Mouse (Mus musculus) forebrain, postnatal 0 days (tissue): Measurements from ENCODE around the gene Brms1. TPM values are rescaled to one million over a fixed set of nuclear protein-coding genes. Genes with fewer than 3 reads are reported as not detected.

Experiments used
- ATAC-seq: fragments of 200-750 bp; cut with Nextera tagmentation; 2 replicates; pipeline ENCODE4 v1.8.0; 2017; ENCODE audit warnings: mild to moderate bottlenecking, moderate library complexity
- DNase-seq: peaks from one replicate; pipeline ENCODE4 v3.0.0-alpha.2; 2015
- H3K27ac ChIP-seq: fragments of 300-500 bp; sonication (generic); 2 replicates; pipeline ENCODE4 v1.5.1; 2014; ENCODE audit warnings: low read depth, mild to moderate bottlenecking, antibody characterized with exemption, low read length, moderate library complexity, mixed read lengths
- H3K27me3 ChIP-seq: fragments of 300-500 bp; sonication (generic); 2 replicates; pipeline ENCODE4 v1.6.1; 2014; ENCODE audit warnings: mild to moderate bottlenecking, low read length, mixed read lengths; ENCODE audit not compliant: insufficient read depth
- H3K36me3 ChIP-seq: fragments of 300-500 bp; sonication (generic); 2 replicates; pipeline ENCODE4 v1.6.1; 2014; ENCODE audit warnings: mild to moderate bottlenecking, moderate library complexity; ENCODE audit not compliant: insufficient read depth
- H3K4me1 ChIP-seq: fragments of 300-500 bp; sonication (generic); 2 replicates; pipeline ENCODE4 v1.6.1; 2014; ENCODE audit warnings: antibody characterized with exemption; ENCODE audit not compliant: insufficient read depth
- H3K4me2 ChIP-seq: fragments of 300-500 bp; sonication (generic); 2 replicates; pipeline ENCODE4 v1.6.1; 2014; ENCODE audit warnings: low read depth, mild to moderate bottlenecking, moderate library complexity
- H3K4me3 ChIP-seq: fragments of 300-500 bp; sonication (generic); 2 replicates; pipeline ENCODE4 v1.5.1; 2014; ENCODE audit warnings: low read depth, low read length, mixed read lengths
- H3K9ac ChIP-seq: fragments of 300-500 bp; sonication (generic); 2 replicates; pipeline ENCODE4 v1.6.1; 2014; ENCODE audit warnings: mild to moderate bottlenecking
- H3K9me3 ChIP-seq: fragments of 300-500 bp; sonication (generic); 2 replicates; pipeline ENCODE4 v1.6.1; 2016; ENCODE audit warnings: low read length
- CTCF ChIP-seq: sonication (generic); IDR thresholded peaks from 2 replicates; pipeline ENCODE4 v1.5.1; 2016; ENCODE audit warnings: antibody characterized with exemption, control low read depth, low read depth
- WGBS: fragments of 180-500 bp; shearing (Covaris S2); extraction: QIAGEN DNeasy Blood & Tissue Kit; methylation state at CpG from one replicate; pipeline ENCODE4 v1.1.7; 2014; 5-methylcytosine and 5-hydroxymethylcytosine counted together
- polyA plus RNA-seq: library from polyadenylated mRNA; unstranded; fragments of >200 nt; fragmentation: Nextera tagmentation; extraction: Ambion mirVana; gene quantifications from 2 replicates; pipeline ENCODE4 v1.2.1, GENCODE M21; 2015
- total RNA-seq: library from RNA; depleted of rRNA; stranded (reverse); fragments of >200 nt; gene quantifications from 2 replicates; pipeline ENCODE4 v1.2.3, GENCODE M21; 2014; rRNA removed

Brms1 gene
- total and polyA plus RNA-seq, 2 experiments from 2014 or later, result 15.5 to 27.6 TPM

DNA sequence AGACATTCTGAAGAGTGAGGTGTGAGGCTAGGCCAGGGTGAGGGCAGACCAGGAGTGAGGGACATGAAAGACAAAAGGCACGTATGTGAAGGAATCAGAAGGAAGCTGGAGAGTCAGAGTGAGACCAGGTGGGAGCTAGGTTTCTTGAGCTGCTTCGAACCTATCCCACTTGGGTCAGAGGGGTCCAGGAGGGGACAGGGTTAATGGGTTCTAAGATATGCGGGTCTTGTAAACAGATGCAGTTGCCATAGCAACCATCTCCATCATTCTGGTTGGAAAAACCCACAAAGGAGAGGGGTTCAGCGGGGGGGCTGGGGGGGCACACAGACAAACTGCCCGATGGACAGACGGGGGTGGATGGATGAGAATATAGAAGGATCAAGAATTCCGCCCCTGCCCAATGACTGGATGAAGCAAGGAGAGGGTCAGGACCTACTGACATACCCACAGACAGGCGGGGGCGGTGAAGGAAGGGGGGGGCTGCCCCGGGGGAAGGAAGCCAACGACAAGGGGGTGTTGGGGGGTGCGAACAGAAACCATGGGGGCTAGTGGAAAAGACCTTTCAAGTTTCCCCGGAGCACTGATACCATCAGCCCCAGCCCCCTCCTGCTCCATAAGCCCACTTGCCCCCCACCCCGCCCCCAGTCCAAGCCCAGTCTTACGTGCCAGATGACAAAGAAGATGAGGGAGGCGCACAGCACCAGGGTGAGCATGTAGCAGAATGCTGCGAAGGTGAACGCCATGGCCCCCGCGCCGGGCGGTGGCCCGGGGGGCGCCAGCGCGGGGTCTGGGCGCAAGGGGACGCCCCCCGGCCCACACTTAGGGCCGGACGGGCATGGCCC is 56.6 kb downstream of the Brms1 start:
- no peaks in the 10 kb centered on the region for H3K9me3 ChIP-seq
- DNase-seq (peak; percentile 73), ATAC-seq (peak; percentile 46; the same call in 1 of the 2 replicates)
- H3K9ac ChIP-seq, result peak overlapping the region; percentile 99
- peak overlapping the region; percentile 97 for H3K27ac ChIP-seq
- peaks cover 38% of the 10 kb centered on the region for H3K4me1 ChIP-seq
- no peaks in the 10 kb centered on the region for H3K27me3 ChIP-seq
- TF ChIP-seq CTCF, result no peak
- 3% methylated on average over 25 of the region's 31 CpGs for WGBS
- peaks cover 40% of the 10 kb centered on the region for H3K36me3 ChIP-seq
- H3K4me3 ChIP-seq, result peak overlapping the region; percentile 94
- peak overlapping the region; percentile 74 for H3K4me2 ChIP-seq

DNA sequence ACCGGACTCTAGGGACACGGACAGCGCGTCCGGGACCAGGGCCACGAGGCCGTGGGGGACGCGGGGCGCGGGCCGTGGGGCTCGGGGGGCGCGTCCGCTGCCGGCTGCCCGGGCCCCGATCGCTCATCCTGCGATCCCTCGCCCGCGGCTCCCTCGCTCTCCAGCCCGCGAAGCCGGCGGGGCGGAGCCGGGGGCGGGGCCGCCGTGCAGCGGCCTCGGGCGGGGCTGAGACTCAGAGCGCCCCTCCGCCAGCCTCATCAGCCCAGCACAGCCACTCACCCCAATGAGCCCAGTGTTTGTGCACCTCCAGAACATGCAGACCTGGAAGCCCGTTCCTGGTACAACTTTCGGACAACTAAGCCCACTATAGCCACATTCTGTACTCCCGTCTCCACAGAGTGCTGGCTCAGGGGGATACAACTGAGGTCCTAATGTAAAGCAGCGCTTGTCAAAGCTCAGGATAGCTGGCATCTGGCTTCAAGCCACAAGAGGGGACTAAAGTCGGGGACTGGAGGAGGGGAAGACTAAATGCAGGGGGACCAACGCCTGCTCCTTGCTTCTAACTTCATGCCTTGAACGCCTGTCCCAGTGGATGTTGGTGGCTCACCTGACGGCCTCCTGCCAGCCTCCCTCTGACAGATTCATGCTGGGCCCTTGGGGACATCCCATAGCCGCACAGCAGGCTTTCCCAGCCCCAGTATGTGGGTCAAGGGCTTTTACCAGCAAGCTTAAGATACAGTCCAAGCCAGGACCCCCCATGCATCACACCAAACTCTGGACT is 57.4 kb downstream of the Brms1 start, which contains the start of gene Cnih2:
Cnih2 (minus strand) TSS at position 159 of the 781 bp plus-strand sequence.
- peak within 1 kb of the TSS; percentile 99 for H3K9ac ChIP-seq
- peaks cover 41% of the 10 kb centered on the region for H3K36me3 ChIP-seq
- WGBS, result 2% methylated on average over 45 of the region's 48 CpGs
- H3K4me2 ChIP-seq, result peak within 1 kb of the TSS; percentile 74
- peaks cover 38% of the 10 kb centered on the region for H3K4me1 ChIP-seq
- H3K27me3 ChIP-seq, result no peaks in the 10 kb centered on the region
- peak; percentile 86 for DNase-seq
- TF ChIP-seq CTCF, result no peak
- peak; percentile 72 for ATAC-seq
- H3K27ac ChIP-seq, result peak within 1 kb of the TSS; percentile 97
- no peaks in the 10 kb centered on the region for H3K9me3 ChIP-seq
- peak within 1 kb of the TSS; percentile 94 for H3K4me3 ChIP-seq

Other genes with a start within 250 kb of the Brms1 start
- gene Rbm4, start 247.5 kb upstream of the Brms1 start, total RNA-seq, result 106 and 145 TPM in 2 replicates
- 45.0 and 56.9 TPM in 2 replicates for gene Rbm4, start 247.5 kb upstream of the Brms1 start, polyA plus RNA-seq
- 15.0 and 18.2 TPM in 2 replicates for gene Gm21992, start 229.7 kb upstream of the Brms1 start, total RNA-seq
- 16.5 and 20.4 TPM in 2 replicates for gene Gm21992, start 229.7 kb upstream of the Brms1 start, polyA plus RNA-seq
- 29.2 and 30.9 TPM in 2 replicates for gene Rbm14, start 229.7 kb upstream of the Brms1 start, total RNA-seq
- 45.9 and 46.6 TPM in 2 replicates for gene Rbm14, start 229.7 kb upstream of the Brms1 start, polyA plus RNA-seq
- gene Ccs, start 202.0 kb upstream of the Brms1 start, total RNA-seq, result 27.3 and 35.4 TPM in 2 replicates
- gene Ccs, start 202.0 kb upstream of the Brms1 start, polyA plus RNA-seq, result 41.7 and 44.3 TPM in 2 replicates
- 0.92 and 1.1 TPM in 2 replicates for gene Ccdc87, start 202.0 kb upstream of the Brms1 start, total RNA-seq
- 0.80 and 1.2 TPM in 2 replicates for gene Ccdc87, start 202.0 kb upstream of the Brms1 start, polyA plus RNA-seq
- gene Ctsf, start 186.2 kb upstream of the Brms1 start, total RNA-seq, result 81.0 and 117 TPM in 2 replicates
- gene Ctsf, start 186.2 kb upstream of the Brms1 start, polyA plus RNA-seq, result 74.7 and 79.4 TPM in 2 replicates
- 2.6 and 5.1 TPM in 2 replicates for gene Actn3, start 163.4 kb upstream of the Brms1 start, total RNA-seq
- gene Actn3, start 163.4 kb upstream of the Brms1 start, polyA plus RNA-seq, result 1.8 and 2.2 TPM in 2 replicates
- 22.2 and 24.1 TPM in 2 replicates for gene Zdhhc24, start 162.7 kb upstream of the Brms1 start, total RNA-seq
- 9.1 and 15.2 TPM in 2 replicates for gene Zdhhc24, start 162.7 kb upstream of the Brms1 start, polyA plus RNA-seq
- 21.7 and 37.7 TPM in 2 replicates for gene Bbs1, start 134.7 kb upstream of the Brms1 start, total RNA-seq
- gene Bbs1, start 134.7 kb upstream of the Brms1 start, polyA plus RNA-seq, result 5.4 and 7.4 TPM in 2 replicates
- gene Dpp3, start 113.1 kb upstream of the Brms1 start, total RNA-seq, result 67.4 and 84.2 TPM in 2 replicates
- 75.2 and 76.8 TPM in 2 replicates for gene Dpp3, start 113.1 kb upstream of the Brms1 start, polyA plus RNA-seq
- gene Peli3, start 98.2 kb upstream of the Brms1 start, total RNA-seq, result 11.5 and 13.2 TPM in 2 replicates
- 7.7 and 10.9 TPM in 2 replicates for gene Peli3, start 98.2 kb upstream of the Brms1 start, polyA plus RNA-seq
- 101 and 129 TPM in 2 replicates for gene Mrpl11, start 79.2 kb upstream of the Brms1 start, total RNA-seq
- 162 and 198 TPM in 2 replicates for gene Mrpl11, start 79.2 kb upstream of the Brms1 start, polyA plus RNA-seq
- gene Npas4, start 51.0 kb upstream of the Brms1 start, total RNA-seq, result 3.5 and 3.8 TPM in 2 replicates
- gene Npas4, start 51.0 kb upstream of the Brms1 start, polyA plus RNA-seq, result 0.36 and 0.42 TPM in 2 replicates
- 12.8 and 14.2 TPM in 2 replicates for gene Slc29a2, start 17.5 kb upstream of the Brms1 start, total RNA-seq
- 14.5 and 17.1 TPM in 2 replicates for gene Slc29a2, start 17.5 kb upstream of the Brms1 start, polyA plus RNA-seq
- 85.9 and 111 TPM in 2 replicates for gene B4gat1, start 2.5 kb upstream of the Brms1 start, total RNA-seq
- 93.0 and 128 TPM in 2 replicates for gene B4gat1, start 2.5 kb upstream of the Brms1 start, polyA plus RNA-seq
- gene AC124502.3, start 2.5 kb upstream of the Brms1 start, total RNA-seq, result 3.0 and 7.0 TPM in 2 replicates
- 1.4 and 2.0 TPM in 2 replicates for gene AC124502.3, start 2.5 kb upstream of the Brms1 start, polyA plus RNA-seq
- gene Rin1, start 9.1 kb downstream of the Brms1 start, total RNA-seq, result 3.0 and 9.8 TPM in 2 replicates
- 1.7 and 2.4 TPM in 2 replicates for gene Rin1, start 9.1 kb downstream of the Brms1 start, polyA plus RNA-seq
- 11.8 and 20.8 TPM in 2 replicates for gene Cd248, start 26.7 kb downstream of the Brms1 start, total RNA-seq
- 16.3 and 18.1 TPM in 2 replicates for gene Cd248, start 26.7 kb downstream of the Brms1 start, polyA plus RNA-seq
- gene Tmem151a, start 44.2 kb downstream of the Brms1 start, total RNA-seq, result 22.6 and 37.0 TPM in 2 replicates
- 40.6 and 46.2 TPM in 2 replicates for gene Tmem151a, start 44.2 kb downstream of the Brms1 start, polyA plus RNA-seq
- gene Yif1a, start 47.2 kb downstream of the Brms1 start, total RNA-seq, result 44.6 and 54.9 TPM in 2 replicates
- gene Yif1a, start 47.2 kb downstream of the Brms1 start, polyA plus RNA-seq, result 50.5 and 59.9 TPM in 2 replicates
- gene Cnih2, start 57.2 kb downstream of the Brms1 start, total RNA-seq, result 567 and 663 TPM in 2 replicates
- gene Cnih2, start 57.2 kb downstream of the Brms1 start, polyA plus RNA-seq, result 563 and 604 TPM in 2 replicates
- 219 and 231 TPM in 2 replicates for gene Rab1b, start 65.7 kb downstream of the Brms1 start, total RNA-seq
- 249 and 288 TPM in 2 replicates for gene Rab1b, start 65.7 kb downstream of the Brms1 start, polyA plus RNA-seq
- gene Klc2, start 77.2 kb downstream of the Brms1 start, total RNA-seq, result 138 and 146 TPM in 2 replicates
- 54.5 and 58.6 TPM in 2 replicates for gene Klc2, start 77.2 kb downstream of the Brms1 start, polyA plus RNA-seq
- gene Pacs1, start 231.8 kb downstream of the Brms1 start, total RNA-seq, result 54.5 and 84.6 TPM in 2 replicates
- gene Pacs1, start 231.8 kb downstream of the Brms1 start, polyA plus RNA-seq, result 35.3 and 44.7 TPM in 2 replicates